Mouse (Mus musculus) thymus, adult 2 months (tissue): Measurements from ENCODE around the gene Syt8.

Experiments
- CTCF ChIP-seq: fragments of 200-500 bp; IDR thresholded peaks from 2 replicates; pipeline ENCODE4 v1.5.1; 2012; ENCODE audit warnings: mild to moderate bottlenecking, control low read depth, low read length, moderate library complexity, borderline replicate concordance; ENCODE audit not compliant: control insufficient read depth, poor library complexity, insufficient read depth; ENCODE audit errors: extremely low read depth
- POLR2A ChIP-seq: fragments of 200-500 bp; IDR thresholded peaks from 2 replicates; pipeline ENCODE4 v1.6.1; 2012; ENCODE audit warnings: mild to moderate bottlenecking, low read length, control low read depth, moderate library complexity; ENCODE audit not compliant: control insufficient read depth, poor library complexity, insufficient read depth; ENCODE audit errors: extremely low read depth

DNA sequence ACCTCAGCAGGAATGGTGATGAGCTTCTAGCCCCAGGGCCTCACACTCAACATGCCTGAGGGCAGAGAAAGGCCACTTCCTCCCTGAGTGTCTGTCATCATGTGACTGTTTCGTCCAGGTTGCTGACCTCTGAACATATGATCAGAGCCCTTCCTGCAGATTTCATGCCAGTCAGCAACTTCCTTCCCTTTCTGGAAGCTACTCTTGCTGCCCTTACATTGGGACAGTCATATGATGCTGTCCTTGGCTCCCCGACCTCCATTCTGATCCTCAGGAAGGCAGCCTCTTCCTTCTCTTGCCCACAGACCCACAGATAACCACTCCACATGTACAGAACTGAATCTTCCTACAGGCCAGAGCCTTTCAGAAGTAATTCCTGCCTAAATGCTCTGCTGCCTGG is 36.6 kb upstream of the Syt8 start:
- TF ChIP-seq POLR2A = no peak
- TF ChIP-seq CTCF = no peak
